Mouse (Mus musculus) lung, adult 2 months (tissue): ENCODE measurements around the gene Dmbt1.

Experiments used
- CTCF ChIP-seq: fragments of 200-500 bp; IDR thresholded peaks from 2 replicates; pipeline ENCODE4 v1.5.1; 2011; ENCODE audit warnings: mild to moderate bottlenecking, low read length, control low read depth; ENCODE audit not compliant: insufficient read depth
- POLR2A ChIP-seq: fragments of 200-500 bp; IDR thresholded peaks from 2 replicates; pipeline ENCODE4 v1.6.1; 2011; ENCODE audit warnings: low read depth, mild to moderate bottlenecking, control low read depth, low read length, borderline replicate concordance; ENCODE audit errors: extremely low read depth

GRCm38 (mm10) chr7:131036396-131036795 is 4.5 kb downstream of the Dmbt1 start:
- no peak for TF ChIP-seq CTCF
- no peak for TF ChIP-seq POLR2A
